Mouse (Mus musculus) layer of hippocampus, adult 9-11 months (tissue): Measurements from ENCODE around the gene Usp15.
"Not testable (repeated sequence)": the region's sequence is repeated elsewhere in the genome, so short reads cannot be mapped to it uniquely, and the experiment has no call there.

Experiments used
- DNase-seq: peaks from one replicate; pipeline ENCODE4 v3.0.0; 2022

Usp15 gene

DNA sequence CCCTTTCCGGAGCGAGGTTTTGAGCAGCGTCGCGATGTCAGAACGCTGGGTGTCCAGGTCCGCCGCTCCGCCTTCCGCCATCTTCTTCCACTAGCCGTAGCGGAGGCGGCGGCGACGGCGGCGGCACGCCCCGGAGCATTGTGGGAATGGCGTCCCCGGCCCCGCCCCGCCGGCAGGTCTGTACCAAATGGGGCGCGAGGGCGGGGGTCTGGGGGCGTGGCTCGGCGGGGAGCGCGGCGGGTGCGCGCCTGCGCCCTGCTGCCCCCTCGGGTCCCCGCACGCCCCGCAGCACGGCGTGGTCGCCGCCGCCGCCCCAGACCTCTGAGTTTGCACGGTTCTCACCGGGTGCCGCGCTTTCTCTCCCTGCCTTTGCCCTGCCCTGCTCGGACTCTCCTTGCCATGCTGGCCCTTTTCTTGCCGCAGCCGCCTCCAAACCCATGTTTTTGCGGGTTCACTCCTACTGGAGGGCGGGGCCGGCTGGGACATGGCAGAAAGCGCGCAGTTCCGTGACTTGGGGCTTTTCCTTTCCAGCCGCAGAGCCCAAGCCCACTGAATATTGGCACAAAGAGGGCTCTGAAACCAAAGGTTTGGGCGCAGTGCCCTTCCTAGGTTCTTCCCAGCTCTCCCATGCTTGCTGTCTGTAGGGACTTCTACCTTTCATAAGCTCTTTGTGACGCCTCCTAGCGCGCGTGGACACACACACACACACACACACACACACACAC is at the start of gene Usp15:
Gene Usp15, minus strand, starts transcription at position 161 of the 725 bp plus-strand sequence.
- DNase-seq: peak; percentile 93

DNA sequence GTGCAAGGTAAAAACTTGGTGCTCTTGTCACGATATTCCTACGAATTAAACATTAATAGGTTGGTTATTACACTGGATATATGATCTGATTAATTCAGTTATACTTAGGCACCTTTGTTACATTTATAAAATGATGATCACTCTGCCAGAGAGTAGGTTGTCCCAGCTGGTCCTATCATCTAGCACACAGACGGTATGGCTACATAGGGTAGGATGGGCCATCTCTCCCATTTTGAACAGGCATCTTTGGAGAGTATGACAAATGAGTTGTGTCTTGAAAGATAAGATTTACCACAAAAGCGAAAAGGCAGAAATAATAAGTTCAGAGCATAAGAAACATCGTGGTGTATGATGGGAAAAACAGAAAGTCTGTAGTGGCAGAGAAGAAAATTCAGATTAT is 32.6 kb upstream of the Usp15 start:
- no peak for DNase-seq

DNA sequence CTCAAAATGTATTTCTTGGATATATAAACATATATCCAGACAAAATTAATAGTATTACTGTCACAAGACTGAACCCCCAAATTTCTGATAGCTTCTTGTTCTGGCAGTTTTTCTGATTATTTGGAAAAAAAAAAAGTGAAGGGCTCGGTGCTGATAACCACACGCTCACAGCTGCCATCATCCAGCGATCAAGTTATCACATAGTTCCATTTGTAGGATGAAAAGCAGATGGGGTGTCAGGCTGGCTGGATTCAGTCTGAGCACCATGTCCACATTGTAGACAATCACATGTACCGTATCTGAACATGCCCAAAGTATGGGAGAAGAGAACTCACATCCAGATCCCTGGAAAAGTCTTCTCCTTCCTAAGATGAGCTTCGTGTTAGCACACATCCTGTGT is 26.0 kb upstream of the Usp15 start:
- DNase-seq: no peak

GRCm38 (mm10) chr10:123209517-123209916 is 12.7 kb upstream of the Usp15 start:
- DNase-seq: no peak

DNA sequence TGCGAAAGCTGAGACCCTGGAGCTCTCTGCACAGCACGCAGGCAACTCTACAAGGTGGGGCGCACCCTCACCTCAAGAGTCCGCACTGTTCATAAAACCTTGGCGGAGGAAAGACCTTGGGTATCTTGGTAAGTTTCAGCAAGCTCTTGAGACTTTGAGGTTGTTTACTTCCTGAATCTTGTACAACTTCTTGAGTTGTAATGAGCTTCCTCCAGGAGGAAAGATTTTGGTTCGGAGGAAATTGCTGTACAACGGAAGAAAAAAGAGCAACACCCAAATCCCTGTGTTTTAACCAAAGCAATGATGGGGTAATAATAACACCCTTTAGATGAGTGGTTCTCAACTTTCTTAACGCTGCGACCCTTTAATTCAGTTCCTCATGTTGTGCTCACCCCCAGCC is 11.5 kb upstream of the Usp15 start:
- no peak for DNase-seq

- no peak for DNase-seq
Measured at GRCm38 (mm10) chr10:123206074-123206473, 9.3 kb upstream of the Usp15 start.

DNA sequence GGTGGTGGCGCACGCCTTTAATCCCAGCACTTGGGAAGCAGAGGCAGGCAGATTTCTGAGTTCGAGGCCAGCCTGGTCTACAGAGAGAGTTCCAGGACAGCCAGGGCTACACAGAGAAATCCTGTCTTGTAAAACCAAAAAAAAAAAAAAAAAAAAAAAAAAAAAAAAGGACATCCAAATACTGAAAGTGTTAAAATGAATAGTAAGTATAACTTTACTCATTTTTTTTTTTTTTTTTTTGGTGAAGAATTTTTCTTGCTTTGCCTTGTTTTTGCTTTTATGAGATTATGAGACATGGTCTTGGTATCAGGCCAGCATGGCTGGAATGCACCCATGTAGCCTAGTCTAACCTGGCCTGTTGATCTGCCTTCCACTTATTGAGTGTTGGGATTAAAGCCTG is 8.6 kb upstream of the Usp15 start:
- not testable (repeated sequence) for DNase-seq

- no peak for DNase-seq
Measured at GRCm38 (mm10) chr10:123201981-123202758, 5.4 kb upstream of the Usp15 start.

- DNase-seq: no peak
Measured at GRCm38 (mm10) chr10:123201436-123201835, 4.6 kb upstream of the Usp15 start.

- DNase-seq: no peak
Measured at GRCm38 (mm10) chr10:123200996-123201395, 4.2 kb upstream of the Usp15 start.

- DNase-seq: no peak
Measured at GRCm38 (mm10) chr10:123200320-123200659, 3.5 kb upstream of the Usp15 start.

GRCm38 (mm10) chr10:123199615-123200319 is 3.0 kb upstream of the Usp15 start:
- DNase-seq: no peak

DNA sequence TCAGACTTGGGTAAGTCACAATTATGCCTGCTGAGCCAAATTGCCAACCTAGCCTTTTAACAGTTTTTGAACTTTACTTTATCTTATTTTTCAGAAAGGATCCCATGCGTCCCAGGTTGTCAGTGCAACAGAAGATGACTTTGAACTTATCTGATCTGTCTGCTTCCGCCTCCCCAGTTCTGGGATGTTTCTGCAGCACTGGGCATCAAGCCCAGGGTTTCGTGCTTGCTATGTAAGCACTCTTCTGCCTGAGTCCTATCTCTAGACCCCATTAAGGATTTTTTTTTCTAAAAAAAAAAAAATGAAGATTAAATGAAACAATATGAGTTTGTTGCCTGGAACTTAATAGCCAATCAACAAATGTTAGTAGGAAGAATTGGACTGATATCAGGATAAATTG is 2.3 kb upstream of the Usp15 start:
- no peak for DNase-seq

GRCm38 (mm10) chr10:123198183-123198582 is 1.4 kb upstream of the Usp15 start:
- DNase-seq: no peak

- no peak for DNase-seq
Measured at GRCm38 (mm10) chr10:123195961-123196834, 597 bp downstream of the Usp15 start.

DNA sequence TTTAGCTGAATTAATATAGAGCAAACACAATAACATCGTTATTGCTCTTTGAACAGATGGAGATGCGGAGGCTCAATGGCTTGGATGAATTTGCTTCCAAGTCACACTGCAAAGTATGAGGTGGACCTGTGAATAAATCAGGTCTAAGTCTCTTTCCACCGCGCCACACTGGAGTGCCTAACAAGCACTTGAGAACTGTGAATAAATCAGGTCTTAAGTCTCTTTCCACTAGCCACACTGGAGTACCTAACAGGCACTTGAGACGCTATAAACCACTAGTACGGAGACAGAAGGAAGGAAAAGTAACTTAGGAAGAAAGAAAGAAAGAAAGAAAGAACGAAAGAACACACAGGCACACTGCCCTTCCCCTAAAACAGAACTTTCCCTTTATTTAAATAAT is 1.3 kb downstream of the Usp15 start:
- no peak for DNase-seq

- DNase-seq: no peak
Measured at GRCm38 (mm10) chr10:123191038-123191437, 5.8 kb downstream of the Usp15 start.

GRCm38 (mm10) chr10:123187337-123187736 is 9.5 kb downstream of the Usp15 start:
- DNase-seq: no peak

DNA sequence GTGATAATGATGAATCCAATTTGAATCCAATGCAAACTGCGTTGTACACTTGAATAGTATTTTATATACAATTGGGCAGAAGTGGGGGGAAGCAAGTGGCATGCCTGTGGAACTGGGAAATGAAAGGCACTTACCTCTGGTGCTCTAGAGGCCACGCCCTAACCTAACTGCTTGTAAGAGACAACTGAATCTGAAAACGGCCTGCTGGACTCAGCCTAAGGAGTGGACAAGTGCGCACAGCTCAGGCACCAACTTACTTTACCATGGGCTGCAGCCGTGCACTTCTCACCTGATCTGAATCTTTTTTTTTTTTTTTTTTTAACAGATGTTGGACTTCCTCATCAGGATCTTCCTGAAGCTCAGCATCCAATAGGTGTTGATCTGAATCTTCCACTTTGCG is 10.9 kb downstream of the Usp15 start:
- no peak for DNase-seq

DNA sequence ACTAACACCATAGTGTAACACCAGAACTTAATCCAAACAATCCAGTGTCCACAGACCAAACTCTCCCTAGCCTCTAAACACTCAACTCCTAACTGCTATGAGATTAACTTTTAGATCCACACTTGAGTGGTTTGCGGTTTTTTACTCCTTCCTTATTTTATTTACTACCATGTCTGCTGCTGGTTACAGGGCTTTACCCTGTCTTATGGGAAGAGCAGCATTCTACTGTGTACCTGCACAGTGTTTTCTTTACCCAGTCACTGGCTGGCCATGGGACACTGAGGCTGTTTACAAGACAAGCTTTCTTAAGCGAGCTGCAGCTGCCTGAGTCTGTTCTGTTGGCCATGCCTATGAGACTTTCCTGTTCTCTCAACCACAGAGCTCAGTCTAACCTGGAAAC is 13.1 kb downstream of the Usp15 start:
- no peak for DNase-seq

DNA sequence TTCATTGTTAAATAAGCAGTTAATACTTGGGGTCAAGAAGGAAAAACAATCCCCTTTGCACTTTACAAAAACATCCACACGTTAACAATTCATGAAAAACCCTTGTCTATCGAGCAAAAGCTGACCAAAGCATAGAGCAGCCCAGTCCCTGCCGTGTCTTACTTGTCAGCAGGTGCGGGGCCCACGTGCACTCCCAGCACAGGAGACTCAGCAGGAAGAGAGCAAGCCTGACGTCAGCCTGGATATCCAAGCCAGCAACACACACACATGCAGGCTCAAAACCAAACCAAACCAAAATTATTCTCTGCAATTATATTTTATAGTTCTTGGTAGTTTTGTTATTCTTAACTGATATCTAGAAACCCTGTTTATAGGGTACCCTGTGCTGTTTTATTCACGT is 13.6 kb downstream of the Usp15 start:
- peak; percentile 38 for DNase-seq

DNA sequence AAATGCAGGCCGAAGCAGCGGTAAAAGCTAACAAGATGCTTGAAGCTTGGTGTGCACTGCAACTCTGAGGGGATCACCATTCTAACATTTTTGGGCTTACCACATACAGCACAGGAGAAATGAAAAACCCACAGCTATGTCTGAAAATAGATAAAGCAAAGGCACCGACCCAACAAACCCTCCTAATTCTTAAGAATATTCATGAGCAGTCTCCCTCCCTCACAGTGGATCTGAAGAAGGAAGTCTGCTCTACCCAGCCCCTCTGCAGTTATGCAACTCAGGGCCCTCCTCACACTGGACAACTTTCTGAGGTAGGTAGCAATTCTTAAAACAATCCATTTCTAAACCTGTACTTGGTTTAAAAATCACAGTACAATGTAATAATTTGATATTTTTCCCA is 14.4 kb downstream of the Usp15 start:
- no peak for DNase-seq

DNA sequence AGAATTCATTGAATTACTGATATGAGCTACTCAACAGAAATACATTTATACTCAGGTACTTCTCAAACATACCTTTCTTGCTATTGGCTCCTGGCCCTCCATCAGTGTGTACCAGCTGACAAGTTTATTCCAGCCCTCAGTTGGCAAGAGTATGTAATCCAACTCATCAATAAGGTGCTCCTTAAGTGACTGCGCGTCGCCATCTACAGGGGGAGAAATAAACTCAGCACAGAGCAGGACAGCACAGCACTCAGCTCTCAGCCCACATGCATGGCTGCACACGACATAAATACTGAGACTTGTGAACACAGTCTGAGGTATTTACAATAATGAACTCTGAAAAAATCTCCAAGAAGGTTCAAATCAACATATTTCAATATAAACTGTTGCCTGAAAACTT is 21.0 kb downstream of the Usp15 start:
- no peak for DNase-seq
